Mouse (Mus musculus): ENCODE measurements around the gene Mepe.

Gene Mepe

GRCm38 (mm10) chr5:104325029-104325428, at the start of gene Mepe:
TSS of gene Mepe (plus strand) at chr5:104325329.
- DNase-seq (ENCODE audit: low spot score): no peak

GRCm38 (mm10) chr5:104294201-104294600, 30.9 kb upstream of the Mepe start:
- DNase-seq (ENCODE audit: low spot score): no peak

GRCm38 (mm10) chr5:104298994-104299393, 26.1 kb upstream of the Mepe start, which contains the start of gene Ibsp:
TSS of gene Ibsp (plus strand) at chr5:104299171.
- DNase-seq (ENCODE audit: low spot score): no peak

- no peak for DNase-seq (ENCODE audit: low spot score)
Measured at GRCm38 (mm10) chr5:104314073-104314472, 11.1 kb upstream of the Mepe start.

GRCm38 (mm10) chr5:104326884-104327283, 1.8 kb downstream of the Mepe start:
- DNase-seq (ENCODE audit: low spot score): no peak

GRCm38 (mm10) chr5:104327389-104327788, 2.3 kb downstream of the Mepe start:
- DNase-seq (ENCODE audit: low spot score): no peak

GRCm38 (mm10) chr5:104327876-104328275, 2.7 kb downstream of the Mepe start:
- DNase-seq (ENCODE audit: low spot score): no peak

- DNase-seq (ENCODE audit: low spot score): no peak
Measured at GRCm38 (mm10) chr5:104328317-104328850, 3.3 kb downstream of the Mepe start.

GRCm38 (mm10) chr5:104329381-104329780, 4.3 kb downstream of the Mepe start:
- no peak for DNase-seq (ENCODE audit: low spot score)

- DNase-seq (ENCODE audit: low spot score): no peak
Measured at GRCm38 (mm10) chr5:104330088-104330487, 5.0 kb downstream of the Mepe start.

- no peak for DNase-seq (ENCODE audit: low spot score)
Measured at GRCm38 (mm10) chr5:104332296-104332695, 7.2 kb downstream of the Mepe start.

GRCm38 (mm10) chr5:104333231-104333640, 8.1 kb downstream of the Mepe start:
- peak; percentile 33 for DNase-seq (ENCODE audit: low spot score)

GRCm38 (mm10) chr5:104333643-104334042, 8.5 kb downstream of the Mepe start:
- no peak for DNase-seq (ENCODE audit: low spot score)

GRCm38 (mm10) chr5:104334516-104334915, 9.4 kb downstream of the Mepe start:
- no peak for DNase-seq (ENCODE audit: low spot score)

GRCm38 (mm10) chr5:104335962-104336361, 10.8 kb downstream of the Mepe start:
- no peak for DNase-seq (ENCODE audit: low spot score)

- no peak for DNase-seq (ENCODE audit: low spot score)
Measured at GRCm38 (mm10) chr5:104337491-104337890, 12.4 kb downstream of the Mepe start.

GRCm38 (mm10) chr5:104339009-104339408, 13.9 kb downstream of the Mepe start:
- DNase-seq (ENCODE audit: low spot score): no peak

GRCm38 (mm10) chr5:104339706-104340512, 14.8 kb downstream of the Mepe start:
- DNase-seq (ENCODE audit: low spot score): no peak

GRCm38 (mm10) chr5:104340513-104340829, 15.3 kb downstream of the Mepe start:
- no peak for DNase-seq (ENCODE audit: low spot score)

GRCm38 (mm10) chr5:104342881-104343280, 17.8 kb downstream of the Mepe start:
- no peak for DNase-seq (ENCODE audit: low spot score)

- no peak for DNase-seq (ENCODE audit: low spot score)
Measured at GRCm38 (mm10) chr5:104344526-104345240, 19.6 kb downstream of the Mepe start.

GRCm38 (mm10) chr5:104345241-104345630, 20.1 kb downstream of the Mepe start:
- DNase-seq (ENCODE audit: low spot score): no peak

GRCm38 (mm10) chr5:104351041-104351440, 25.9 kb downstream of the Mepe start:
- DNase-seq (ENCODE audit: low spot score): no peak

Data from urinary bladder, postnatal 25 days (tissue).